Mouse (Mus musculus): ENCODE data around the gene Vps45. TPM values are rescaled to one million over a fixed set of nuclear protein-coding genes. Genes with fewer than 3 reads are reported as not detected.

The Vps45 gene
- polyA plus RNA-seq, 1 experiment from 2014 or later: 26.1 TPM

GRCm38 (mm10) chr3:96027875-96028274 lies 30.4 kb downstream of the Vps45 start:
- H3K4me3 ChIP-seq: no peak overlapping the region
- no peaks in the 10 kb centered on the region for H3K4me1 ChIP-seq
- H3K36me3 ChIP-seq: 0 out of 2 replicates have a peak, but pooled peaks cover 13% of the 10 kb centered on the region
- H3K27me3 ChIP-seq (ENCODE audit: insufficient read depth, poor library complexity, severe bottlenecking): no peaks in the 10 kb centered on the region
- WGBS: 92% methylated on average over 1 of the region's 1 CpGs
- no peaks in the 10 kb centered on the region for H3K9me3 ChIP-seq
- no peak overlapping the region for H3K27ac ChIP-seq
- peak; percentile 3 for DNase-seq (ENCODE audit: low spot score)

DNA sequence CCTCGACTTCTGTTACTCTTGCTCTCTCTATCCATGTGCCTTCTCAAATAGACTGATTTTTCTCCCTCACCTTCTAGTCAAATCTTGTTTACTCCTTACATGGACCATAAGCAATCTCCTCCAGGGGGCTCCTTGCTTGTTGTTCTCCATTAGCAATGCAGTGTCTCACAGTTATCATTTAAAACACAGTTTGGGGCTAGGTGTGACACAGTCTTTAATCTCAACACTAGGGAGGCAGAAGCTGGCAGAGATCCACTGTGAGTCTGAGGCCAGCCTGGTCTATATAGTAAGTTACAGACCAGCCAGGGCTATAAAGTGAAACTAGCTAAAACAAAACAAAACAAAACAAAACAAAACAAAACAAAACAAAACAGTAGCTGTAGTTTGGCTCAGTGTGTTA lies 31.1 kb downstream of the Vps45 start:
- H3K27ac ChIP-seq: no peak overlapping the region
- no peaks in the 10 kb centered on the region for H3K27me3 ChIP-seq (ENCODE audit: insufficient read depth, poor library complexity, severe bottlenecking)
- no peaks in the 10 kb centered on the region for H3K9me3 ChIP-seq
- H3K36me3 ChIP-seq: 0 out of 2 replicates have a peak, but pooled peaks cover 13% of the 10 kb centered on the region
- DNase-seq (ENCODE audit: low spot score): no peak
- WGBS: 81% methylated on average over 1 of the region's 1 CpGs
- H3K4me1 ChIP-seq: no peaks in the 10 kb centered on the region
- H3K4me3 ChIP-seq: no peak overlapping the region

DNA sequence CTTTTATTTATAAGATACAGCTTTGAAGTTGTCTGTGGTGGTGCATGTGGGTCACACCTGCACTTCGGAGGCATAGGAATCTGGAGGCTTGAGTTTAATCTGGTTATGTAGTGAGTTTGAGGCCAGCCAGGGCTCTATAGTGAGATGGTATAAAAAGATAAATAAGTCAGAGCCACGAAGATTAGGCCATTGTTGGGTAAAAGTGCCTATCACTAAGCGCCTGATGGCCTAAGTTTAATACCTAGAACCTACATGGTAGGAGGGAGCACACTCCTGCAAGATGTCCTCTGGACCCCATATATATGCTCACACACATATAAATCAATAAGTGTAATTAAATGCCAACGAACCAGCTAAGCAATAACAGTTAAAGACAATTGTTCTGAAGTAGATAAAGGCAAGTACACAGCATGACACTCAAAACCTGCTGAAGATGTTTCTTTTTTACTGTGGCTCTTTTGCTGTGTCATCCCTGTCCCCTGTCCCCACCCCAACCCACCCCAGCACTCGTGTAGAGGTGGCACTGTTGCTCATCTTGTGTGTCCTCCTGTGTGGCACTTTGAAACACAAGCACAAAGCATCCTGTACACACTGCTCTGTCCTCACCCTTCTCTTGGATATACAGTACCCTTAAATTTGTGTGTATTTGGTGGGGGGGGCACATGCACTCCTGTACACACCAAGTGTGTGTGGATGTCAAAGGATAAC lies 36.7 kb downstream of the Vps45 start:
- Histone ChIP-seq H3K27me3 (ENCODE audit: insufficient read depth, poor library complexity, severe bottlenecking) (no peaks in the 10 kb centered on the region), H3K4me3 (no peak overlapping the region), H3K9me3 (no peaks in the 10 kb centered on the region), H3K4me1 (peaks cover 4% of the 10 kb centered on the region; the same call in 1 of the 2 replicates), H3K36me3 (0 out of 2 replicates have a peak, but pooled peaks cover under 1% of the 10 kb centered on the region), H3K27ac (no peak overlapping the region)
- DNase-seq (ENCODE audit: low spot score): no peak
- 69% methylated on average over 5 of the region's 5 CpGs for WGBS

GRCm38 (mm10) chr3:96020735-96021134 lies 37.5 kb downstream of the Vps45 start:
- H3K4me3 ChIP-seq: no peak overlapping the region
- no peak for DNase-seq (ENCODE audit: low spot score)
- peaks cover 4% of the 10 kb centered on the region; the same call in 1 of the 2 replicates for H3K4me1 ChIP-seq
- no peak overlapping the region for H3K27ac ChIP-seq
- no peaks in the 10 kb centered on the region for H3K36me3 ChIP-seq
- no peaks in the 10 kb centered on the region for H3K27me3 ChIP-seq (ENCODE audit: insufficient read depth, poor library complexity, severe bottlenecking)
- 84% methylated on average over 1 of the region's 1 CpGs for WGBS
- H3K9me3 ChIP-seq: no peaks in the 10 kb centered on the region

GRCm38 (mm10) chr3:96017461-96017860 lies 40.8 kb downstream of the Vps45 start:
- no peak overlapping the region for H3K27ac ChIP-seq
- DNase-seq (ENCODE audit: low spot score): no peak
- H3K4me1 ChIP-seq: peaks cover 9% of the 10 kb centered on the region; the same call in 1 of the 2 replicates
- H3K27me3 ChIP-seq (ENCODE audit: insufficient read depth, poor library complexity, severe bottlenecking): no peaks in the 10 kb centered on the region
- H3K36me3 ChIP-seq: no peaks in the 10 kb centered on the region
- no peaks in the 10 kb centered on the region for H3K9me3 ChIP-seq
- 68% methylated on average over 5 of the region's 5 CpGs for WGBS
- H3K4me3 ChIP-seq: no peak overlapping the region

GRCm38 (mm10) chr3:96016257-96016889 lies 41.9 kb downstream of the Vps45 start:
- Histone ChIP-seq H3K4me3 (no peak overlapping the region), H3K36me3 (0 out of 2 replicates have a peak, but pooled peaks cover 2% of the 10 kb centered on the region), H3K27ac (no peak overlapping the region), H3K4me1 (peaks cover 14% of the 10 kb centered on the region; the same call in 1 of the 2 replicates), H3K9me3 (no peaks in the 10 kb centered on the region), H3K27me3 (ENCODE audit: insufficient read depth, poor library complexity, severe bottlenecking) (no peaks in the 10 kb centered on the region)
- DNase-seq (ENCODE audit: low spot score): no peak
- WGBS: 89% methylated on average over 2 of the region's 2 CpGs

DNA sequence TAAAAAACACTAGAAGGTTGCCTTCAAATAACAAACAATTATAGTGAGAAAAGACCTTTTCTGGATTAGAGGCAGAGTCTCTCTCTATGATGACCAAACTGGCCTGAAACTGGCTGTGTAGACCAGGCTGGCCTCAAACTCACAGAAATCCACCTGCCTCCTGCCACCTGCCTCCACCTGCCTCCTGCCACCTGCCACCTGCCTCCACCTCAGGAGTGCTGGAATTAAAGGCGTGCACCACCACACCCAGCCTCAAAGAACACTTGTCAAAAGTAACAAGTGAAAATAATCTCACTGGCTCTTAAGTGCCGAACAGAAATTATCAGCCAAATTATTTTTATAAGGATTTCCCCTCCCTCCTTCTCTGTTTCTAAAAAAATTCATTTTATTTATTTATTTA lies 42.6 kb downstream of the Vps45 start:
- Histone ChIP-seq H3K36me3 (0 out of 2 replicates have a peak, but pooled peaks cover 8% of the 10 kb centered on the region), H3K27ac (no peak overlapping the region), H3K4me3 (no peak overlapping the region), H3K4me1 (peaks cover 14% of the 10 kb centered on the region; the same call in 1 of the 2 replicates), H3K9me3 (no peaks in the 10 kb centered on the region), H3K27me3 (ENCODE audit: insufficient read depth, poor library complexity, severe bottlenecking) (no peaks in the 10 kb centered on the region)
- WGBS: 86% methylated on average over 2 of the region's 2 CpGs
- no peak for DNase-seq (ENCODE audit: low spot score)

GRCm38 (mm10) chr3:96012805-96013204 lies 45.5 kb downstream of the Vps45 start:
- Histone ChIP-seq H3K4me1 (peaks cover 14% of the 10 kb centered on the region; the same call in 1 of the 2 replicates), H3K9me3 (no peaks in the 10 kb centered on the region), H3K4me3 (no peak overlapping the region), H3K36me3 (0 out of 2 replicates have a peak, but pooled peaks cover 12% of the 10 kb centered on the region), H3K27me3 (ENCODE audit: insufficient read depth, poor library complexity, severe bottlenecking) (no peaks in the 10 kb centered on the region), H3K27ac (peak overlapping the region; percentile 73; the same call in 1 of the 2 replicates)
- DNase-seq (ENCODE audit: low spot score): no peak
- WGBS: 26% methylated on average over 5 of the region's 5 CpGs

GRCm38 (mm10) chr3:96008463-96008862 lies 49.8 kb downstream of the Vps45 start:
- H3K36me3 ChIP-seq: 0 out of 2 replicates have a peak, but pooled peaks cover 12% of the 10 kb centered on the region
- no peaks in the 10 kb centered on the region for H3K27me3 ChIP-seq (ENCODE audit: insufficient read depth, poor library complexity, severe bottlenecking)
- peaks cover 11% of the 10 kb centered on the region; the same call in 1 of the 2 replicates for H3K4me1 ChIP-seq
- no peaks in the 10 kb centered on the region for H3K9me3 ChIP-seq
- H3K27ac ChIP-seq: no peak overlapping the region
- no peak overlapping the region for H3K4me3 ChIP-seq
- DNase-seq (ENCODE audit: low spot score): no peak
- WGBS: 78% methylated on average over 6 of the region's 6 CpGs

- Histone ChIP-seq H3K4me3 (no peak overlapping the region), H3K9me3 (no peaks in the 10 kb centered on the region), H3K27ac (no peak overlapping the region), H3K4me1 (peaks cover 38% of the 10 kb centered on the region), H3K27me3 (ENCODE audit: insufficient read depth, poor library complexity, severe bottlenecking) (no peaks in the 10 kb centered on the region), H3K36me3 (no peaks in the 10 kb centered on the region)
- no peak for DNase-seq (ENCODE audit: low spot score)
- WGBS: 98% methylated on average over 1 of the region's 1 CpGs
Measured at GRCm38 (mm10) chr3:96001560-96001959, 56.7 kb downstream of the Vps45 start.

GRCm38 (mm10) chr3:96000921-96001501 lies 57.3 kb downstream of the Vps45 start:
- 69% methylated on average over 9 of the region's 9 CpGs for WGBS
- Histone ChIP-seq H3K9me3 (no peaks in the 10 kb centered on the region), H3K27me3 (ENCODE audit: insufficient read depth, poor library complexity, severe bottlenecking) (no peaks in the 10 kb centered on the region), H3K4me1 (peaks cover 39% of the 10 kb centered on the region), H3K27ac (peak overlapping the region; percentile 3; the same call in 1 of the 2 replicates), H3K36me3 (no peaks in the 10 kb centered on the region), H3K4me3 (no peak overlapping the region)
- DNase-seq (ENCODE audit: low spot score): no peak

DNA sequence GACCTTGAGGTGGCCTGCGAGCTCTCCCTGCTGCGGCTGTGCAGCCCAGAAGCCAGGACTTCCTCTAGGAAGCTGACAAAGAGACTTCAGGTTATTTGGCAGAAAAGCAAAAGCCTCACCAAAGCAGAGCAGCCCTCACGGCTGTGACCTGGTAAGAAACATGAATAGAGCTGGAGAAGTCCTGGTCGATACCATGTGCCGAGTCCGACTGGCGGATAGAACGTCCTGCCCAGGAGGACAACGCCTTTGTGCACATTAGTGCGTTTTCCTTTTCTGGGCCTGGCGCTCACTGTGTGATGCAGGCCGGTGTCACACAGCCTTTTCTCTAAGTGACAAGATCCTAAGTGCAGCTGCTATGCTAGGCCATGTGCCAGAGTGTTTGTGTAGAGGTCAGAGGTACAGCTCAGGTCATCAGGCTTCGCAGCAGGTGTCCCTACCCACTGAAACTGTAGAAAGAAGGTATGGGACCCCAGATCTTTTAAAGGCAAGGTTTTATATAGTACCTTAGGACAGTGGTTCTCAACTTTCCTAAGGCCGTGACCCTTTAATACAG lies 58.1 kb downstream of the Vps45 start:
- Histone ChIP-seq H3K4me3 (no peak overlapping the region), H3K36me3 (no peaks in the 10 kb centered on the region), H3K4me1 (peaks cover 39% of the 10 kb centered on the region), H3K27ac (peak overlapping the region; percentile 78), H3K9me3 (no peaks in the 10 kb centered on the region), H3K27me3 (ENCODE audit: insufficient read depth, poor library complexity, severe bottlenecking) (no peaks in the 10 kb centered on the region)
- 79% methylated on average over 14 of the region's 14 CpGs for WGBS
- DNase-seq (ENCODE audit: low spot score): no peak
